Mouse (Mus musculus): ENCODE measurements around the gene Kctd17. TPM values are rescaled to one million over a fixed set of nuclear protein-coding genes. Genes with fewer than 3 reads are reported as not detected.

Gene Kctd17
- total RNA-seq, 4 experiments from 2014 or later, result 80.2 to 106 (median 96.4) TPM

GRCm38 (mm10) chr15:78482518-78482917 is 54.2 kb downstream of the Kctd17 start:
- peak; percentile 59 for DNase-seq

DNA sequence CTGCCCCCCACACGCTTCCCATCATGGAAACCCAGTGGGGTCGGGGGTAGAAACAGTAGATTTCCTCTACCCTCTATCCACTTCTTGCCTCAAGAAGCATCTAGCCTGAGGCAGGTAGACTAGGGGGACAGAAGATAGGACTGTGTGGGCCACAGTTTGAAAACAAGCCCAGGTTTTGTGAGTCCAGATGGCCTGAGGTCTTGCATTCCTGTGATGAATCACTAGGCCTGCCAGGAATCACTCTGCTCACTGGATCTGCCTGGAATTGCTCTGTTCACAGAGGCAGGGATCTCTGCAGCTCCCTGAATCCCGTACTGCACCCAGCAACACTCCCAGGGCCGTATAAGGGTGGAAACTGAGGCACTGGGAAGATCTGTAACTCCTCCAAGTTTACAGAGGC is 54.9 kb downstream of the Kctd17 start:
- DNase-seq, result no peak

DNA sequence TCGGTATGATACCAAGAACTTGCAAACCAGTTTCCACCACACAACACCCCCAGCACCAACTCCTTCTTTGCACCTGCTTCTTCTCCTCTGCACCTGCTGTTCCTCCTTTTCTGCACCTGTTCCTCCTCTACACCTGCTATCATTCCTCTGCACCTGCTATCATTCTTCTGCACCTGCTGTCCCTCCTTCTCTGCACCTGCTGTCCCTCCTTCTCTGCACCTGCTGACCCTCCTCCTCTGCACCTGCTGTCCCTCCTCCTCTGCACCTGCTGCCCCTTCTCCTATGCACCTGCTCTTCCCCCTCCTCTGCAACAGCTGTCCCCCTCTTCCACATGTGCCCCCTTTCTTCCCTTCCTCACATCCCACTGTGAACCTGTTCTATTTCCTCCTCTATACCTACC is 58.2 kb downstream of the Kctd17 start:
- DNase-seq, result no peak

- no peak for DNase-seq
These were observed 58.7 kb downstream of the Kctd17 start for GRCm38 (mm10) chr15:78487066-78487465.

Other genes with a start within 250 kb of the Kctd17 start
- not detected for gene Pvalb, start 222.2 kb upstream of the Kctd17 start, total RNA-seq (2022)
- gene Ncf4, start 183.8 kb upstream of the Kctd17 start, total RNA-seq (2022), result 1 to 10 TPM; 2.0 to 5.1 (median 3.3) TPM
- 1 to 10 TPM in 2 of 4 experiments, under 1 TPM in 2; 0.70 to 2.2 (median 1.4) TPM for gene Csf2rb2, start 122.8 kb upstream of the Kctd17 start, total RNA-seq (2022)
- 1 to 10 TPM; 4.6 to 7.9 (median 6.9) TPM for gene Csf2rb, start 102.8 kb upstream of the Kctd17 start, total RNA-seq (2022)
- under 1 TPM in 1 of 4 experiments, not detected in 3; 0.31 TPM for gene Tex33, start 32.7 kb upstream of the Kctd17 start, total RNA-seq (2022)
- gene Tst, start 22.7 kb upstream of the Kctd17 start, total RNA-seq (2022), result 100 to 1,000 TPM; 288 to 361 (median 321) TPM
- gene Mpst, start 22.1 kb upstream of the Kctd17 start, total RNA-seq (2022), result 10 to 100 TPM; 47.5 to 53.8 (median 49.3) TPM
- gene Tmprss6, start 40.1 kb downstream of the Kctd17 start, total RNA-seq (2022), result 1 to 10 TPM; 1.1 to 2.8 (median 2.0) TPM
- 1 to 10 TPM; 1.2 to 2.7 (median 1.9) TPM for gene Il2rb, start 66.7 kb downstream of the Kctd17 start, total RNA-seq (2022)
- gene C1qtnf6, start 102.9 kb downstream of the Kctd17 start, total RNA-seq (2022), result 10 to 100 TPM; 19.3 to 41.2 (median 31.8) TPM
- gene Sstr3, start 116.1 kb downstream of the Kctd17 start, total RNA-seq (2022), result under 1 TPM; 0.31 to 0.91 (median 0.49) TPM
- gene Rac2, start 144.2 kb downstream of the Kctd17 start, total RNA-seq (2022), result 10 to 100 TPM in 2 of 4 experiments, 1 to 10 TPM in 2; 4.2 to 19.0 (median 7.7) TPM
- gene Cyth4, start 168.5 kb downstream of the Kctd17 start, total RNA-seq (2022), result 10 to 100 TPM in 2 of 4 experiments, 1 to 10 TPM in 2; 8.1 to 21.3 (median 14.8) TPM

Measured in adrenal gland, adult 8-10 months (tissue).